Mouse (Mus musculus): ENCODE data around the gene Nfix. TPM values are rescaled to one million over a fixed set of nuclear protein-coding genes. Genes with fewer than 3 reads are reported as not detected.

Gene Nfix
- polyA plus RNA-seq, 1 experiment: 82.8 TPM

DNA sequence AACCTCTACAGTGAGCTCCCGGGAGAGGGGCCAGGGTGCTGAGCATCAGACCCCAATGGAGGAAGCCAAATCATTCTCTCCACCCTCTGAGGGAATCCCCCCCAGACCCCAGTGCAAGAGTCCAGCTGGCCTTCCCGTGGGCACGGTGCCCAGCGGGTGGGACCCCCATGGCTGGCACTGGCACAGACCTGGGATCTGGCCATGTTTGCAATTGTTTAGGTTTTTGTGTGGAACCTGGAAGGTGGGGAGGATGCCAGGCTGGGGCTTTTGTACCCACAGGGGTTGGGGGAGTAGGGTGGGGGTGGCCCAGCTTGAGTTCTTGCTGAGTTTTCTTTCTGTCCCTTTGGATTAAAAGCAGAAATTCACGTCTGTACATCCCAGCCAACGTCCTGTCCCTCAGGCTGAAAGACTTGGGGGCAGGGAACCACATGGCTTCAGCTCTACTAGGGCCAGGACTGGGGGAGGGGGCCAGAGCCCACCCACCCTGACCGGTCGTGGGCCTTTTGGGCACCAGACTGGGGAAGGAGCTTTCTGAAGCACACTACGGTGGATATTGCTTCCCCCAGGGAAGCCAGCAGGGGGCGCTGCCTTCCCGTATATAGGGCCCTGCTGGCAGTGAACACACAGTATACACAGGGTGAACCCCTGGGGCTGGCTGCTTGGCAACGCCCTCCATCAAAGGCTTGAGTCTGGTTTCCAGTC, 91.2 kb downstream of the Nfix start:
- peaks cover 7% of the 10 kb centered on the region; the same call in 1 of the 2 replicates for H3K4me1 ChIP-seq (ENCODE audit: control insufficient read depth, insufficient read depth, low read length)

DNA sequence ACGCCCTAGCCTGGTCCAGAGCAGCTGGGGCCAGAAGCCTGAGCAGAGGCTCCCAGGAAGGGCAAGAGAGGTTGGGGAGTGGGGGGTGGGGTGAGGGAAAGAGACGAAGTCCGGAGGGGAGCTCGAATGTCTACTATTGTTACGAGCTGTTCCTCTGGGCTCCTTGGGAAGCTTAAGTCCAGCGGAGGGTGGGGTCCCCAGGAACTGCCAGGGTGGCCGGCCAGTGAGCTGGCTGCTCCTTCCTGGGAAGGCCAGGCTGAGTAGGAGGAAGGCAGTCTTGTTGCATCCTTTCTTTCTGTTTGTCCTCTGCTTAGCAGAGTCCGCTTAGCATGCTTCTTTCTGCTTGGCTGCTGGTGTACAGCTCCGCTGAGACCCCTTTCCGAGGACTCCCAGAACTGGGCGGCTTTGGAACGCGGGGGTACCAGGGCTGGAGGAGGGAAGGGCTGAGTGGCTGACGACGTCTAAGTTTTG, 92.0 kb downstream of the Nfix start:
- TF ChIP-seq POLR2A (IDR thresholded peaks at IDR 0.05; ENCODE audit: extremely low read depth, insufficient read depth, low read length) (no peak), CTCF (IDR thresholded peaks at IDR 0.05; ENCODE audit: extremely low read depth, insufficient read depth, low read length) (no peak)
- no peak overlapping the region; the same call in 1 of the 2 replicates for H3K27ac ChIP-seq (ENCODE audit: insufficient read depth, low read length)
- H3K4me3 ChIP-seq (ENCODE audit: insufficient read depth, low read length): no peak overlapping the region
- peaks cover 7% of the 10 kb centered on the region; the same call in 1 of the 2 replicates for H3K4me1 ChIP-seq (ENCODE audit: control insufficient read depth, insufficient read depth, low read length)

More for the DNA sequence above, 91.2 kb downstream of the Nfix start:
- H3K27ac ChIP-seq (ENCODE audit: insufficient read depth, low read length): no peak overlapping the region
- H3K4me3 ChIP-seq (ENCODE audit: insufficient read depth, low read length): no peak overlapping the region
- TF ChIP-seq POLR2A (IDR thresholded peaks at IDR 0.05; ENCODE audit: extremely low read depth, insufficient read depth, low read length) (no peak), CTCF (IDR thresholded peaks at IDR 0.05; ENCODE audit: extremely low read depth, insufficient read depth, low read length) (peak; percentile 83)

DNA sequence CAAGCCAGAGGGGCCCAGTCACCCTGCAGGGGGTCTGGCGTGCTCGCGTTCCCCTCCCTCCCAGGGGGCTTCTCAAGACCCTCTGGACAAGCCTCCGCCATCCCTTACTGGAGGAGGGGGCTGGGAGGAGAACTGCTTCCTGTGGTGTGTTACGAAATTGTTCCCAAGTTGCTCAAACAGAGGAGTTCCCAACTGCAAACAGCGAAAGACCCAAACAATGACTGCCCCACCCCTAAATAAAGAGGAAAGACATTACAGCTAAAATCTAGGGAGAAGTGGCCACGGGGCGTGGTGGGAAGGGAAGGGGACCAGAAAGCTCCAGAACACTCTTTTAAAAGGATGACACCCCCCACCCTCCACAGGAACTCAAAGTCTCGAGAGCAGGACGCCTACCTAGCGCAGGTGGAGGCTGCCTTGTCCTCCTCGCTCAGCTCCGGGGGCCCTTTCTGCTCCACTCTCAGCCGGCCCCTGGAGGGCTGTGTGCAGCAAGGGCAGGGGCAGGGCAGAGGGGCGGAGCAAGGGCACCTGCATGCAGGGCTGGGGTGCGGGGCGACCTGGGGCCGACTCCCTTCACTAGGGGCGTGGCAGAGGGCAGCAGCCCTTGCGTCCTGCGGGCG, 92.8 kb downstream of the Nfix start:
- Histone ChIP-seq H3K4me3 (ENCODE audit: insufficient read depth, low read length) (peak overlapping the region; percentile 14; the same call in 1 of the 2 replicates), H3K27ac (ENCODE audit: insufficient read depth, low read length) (peak overlapping the region; percentile 83), H3K4me1 (ENCODE audit: control insufficient read depth, insufficient read depth, low read length) (peaks cover 5% of the 10 kb centered on the region; the same call in 1 of the 2 replicates)
- no peak for TF ChIP-seq CTCF (IDR thresholded peaks at IDR 0.05; ENCODE audit: extremely low read depth, insufficient read depth, low read length)
- no peak for TF ChIP-seq POLR2A (IDR thresholded peaks at IDR 0.05; ENCODE audit: extremely low read depth, insufficient read depth, low read length)

DNA sequence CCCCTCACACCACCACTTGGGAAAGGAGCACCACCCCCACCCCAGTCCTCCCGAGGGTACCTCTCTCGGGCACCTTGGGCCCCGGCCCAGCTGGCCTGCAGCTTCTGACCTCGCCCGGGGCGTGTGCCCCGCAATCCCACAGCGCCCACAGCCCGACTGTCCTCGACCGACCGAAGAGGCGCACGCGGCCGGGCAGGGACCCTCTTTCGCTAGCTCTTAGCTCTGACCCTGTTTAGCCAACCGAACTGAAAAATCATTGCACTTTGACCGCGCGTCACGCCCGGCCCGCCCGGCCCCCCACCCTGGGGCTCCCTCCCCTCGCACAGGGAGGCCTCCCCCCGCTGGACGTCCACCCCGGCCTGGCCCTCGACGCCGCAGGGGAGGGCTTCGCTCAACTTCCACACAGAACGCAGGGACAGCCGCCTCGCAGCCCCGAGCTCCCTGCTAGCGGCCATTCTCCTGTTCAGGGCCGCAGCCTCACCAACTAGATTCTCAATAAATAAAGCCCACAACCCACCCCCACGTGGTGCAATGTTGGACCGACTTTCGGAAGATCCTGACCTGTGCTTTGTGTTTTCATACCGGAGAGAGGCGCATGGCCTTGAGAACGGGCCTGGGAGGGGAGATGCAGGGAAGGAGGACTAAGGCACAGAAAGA, 93.4 kb downstream of the Nfix start:
- Histone ChIP-seq H3K27ac (ENCODE audit: insufficient read depth, low read length) (peak overlapping the region; percentile 83), H3K4me1 (ENCODE audit: control insufficient read depth, insufficient read depth, low read length) (peaks cover 5% of the 10 kb centered on the region; the same call in 1 of the 2 replicates), H3K4me3 (ENCODE audit: insufficient read depth, low read length) (peak overlapping the region; percentile 14; the same call in 1 of the 2 replicates)
- TF ChIP-seq CTCF (IDR thresholded peaks at IDR 0.05; ENCODE audit: extremely low read depth, insufficient read depth, low read length) (no peak), POLR2A (IDR thresholded peaks at IDR 0.05; ENCODE audit: extremely low read depth, insufficient read depth, low read length) (no peak)

- TF ChIP-seq POLR2A (IDR thresholded peaks at IDR 0.05; ENCODE audit: extremely low read depth, insufficient read depth, low read length): no peak
- TF ChIP-seq CTCF (IDR thresholded peaks at IDR 0.05; ENCODE audit: extremely low read depth, insufficient read depth, low read length): no peak
- peaks cover 5% of the 10 kb centered on the region; the same call in 1 of the 2 replicates for H3K4me1 ChIP-seq (ENCODE audit: control insufficient read depth, insufficient read depth, low read length)
- H3K27ac ChIP-seq (ENCODE audit: insufficient read depth, low read length): no peak overlapping the region
- no peak overlapping the region for H3K4me3 ChIP-seq (ENCODE audit: insufficient read depth, low read length)
Measured at GRCm38 (mm10) chr8:84705960-84706359, 94.2 kb downstream of the Nfix start.

GRCm38 (mm10) chr8:84704867-84705831, 95.0 kb downstream of the Nfix start:
- Histone ChIP-seq H3K4me1 (ENCODE audit: control insufficient read depth, insufficient read depth, low read length) (peaks cover 5% of the 10 kb centered on the region; the same call in 1 of the 2 replicates), H3K4me3 (ENCODE audit: insufficient read depth, low read length) (no peak overlapping the region), H3K27ac (ENCODE audit: insufficient read depth, low read length) (no peak overlapping the region)
- no peak for TF ChIP-seq CTCF (IDR thresholded peaks at IDR 0.05; ENCODE audit: extremely low read depth, insufficient read depth, low read length)
- no peak for TF ChIP-seq POLR2A (IDR thresholded peaks at IDR 0.05; ENCODE audit: extremely low read depth, insufficient read depth, low read length)

GRCm38 (mm10) chr8:84704356-84704755, 95.8 kb downstream of the Nfix start:
- peak overlapping the region; percentile 17; the same call in 1 of the 2 replicates for H3K27ac ChIP-seq (ENCODE audit: insufficient read depth, low read length)
- H3K4me3 ChIP-seq (ENCODE audit: insufficient read depth, low read length): no peak overlapping the region
- TF ChIP-seq CTCF (IDR thresholded peaks at IDR 0.05; ENCODE audit: extremely low read depth, insufficient read depth, low read length) (peak; percentile 50), POLR2A (IDR thresholded peaks at IDR 0.05; ENCODE audit: extremely low read depth, insufficient read depth, low read length) (no peak)
- H3K4me1 ChIP-seq (ENCODE audit: control insufficient read depth, insufficient read depth, low read length): peaks cover 3% of the 10 kb centered on the region; the same call in 1 of the 2 replicates

DNA sequence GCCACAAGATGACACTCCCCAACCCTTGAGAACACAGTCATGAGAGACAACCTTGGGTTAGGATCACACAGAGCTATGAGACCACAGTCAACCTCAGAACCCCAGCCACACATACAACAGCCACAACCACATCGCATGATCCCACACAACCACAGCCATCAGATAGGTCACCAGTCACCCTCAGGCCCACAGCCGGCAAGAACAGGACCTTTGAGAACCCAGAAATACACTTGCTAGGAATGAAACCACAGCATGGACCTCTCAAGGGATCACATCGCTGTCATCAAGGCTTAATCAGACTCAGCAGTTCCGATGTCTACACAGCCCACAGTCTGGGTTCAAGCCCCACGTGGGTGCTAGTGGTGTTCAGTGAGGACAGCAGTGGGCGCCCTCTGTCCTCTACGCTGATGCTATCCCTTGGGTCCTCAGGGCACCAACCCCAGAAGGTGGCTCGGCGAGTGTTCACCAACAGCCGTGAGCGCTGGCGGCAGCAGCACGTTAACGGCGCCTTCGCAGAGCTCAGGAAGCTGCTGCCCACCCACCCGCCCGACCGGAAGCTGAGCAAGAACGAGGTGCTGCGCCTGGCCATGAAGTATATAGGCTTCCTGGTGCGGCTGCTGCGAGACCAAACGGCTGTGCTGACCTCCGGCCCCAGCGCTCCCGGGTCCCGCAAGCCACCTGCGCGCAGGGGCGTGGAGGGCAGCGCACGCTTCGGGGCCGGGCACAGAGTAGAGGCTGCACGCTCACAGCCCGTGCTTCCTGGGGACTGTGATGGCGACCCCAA, 96.5 kb downstream of the Nfix start:
- H3K4me1 ChIP-seq (ENCODE audit: control insufficient read depth, insufficient read depth, low read length): 0 out of 2 replicates have a peak, but pooled peaks cover 2% of the 10 kb centered on the region
- no peak overlapping the region for H3K4me3 ChIP-seq (ENCODE audit: insufficient read depth, low read length)
- TF ChIP-seq POLR2A (IDR thresholded peaks at IDR 0.05; ENCODE audit: extremely low read depth, insufficient read depth, low read length) (no peak), CTCF (IDR thresholded peaks at IDR 0.05; ENCODE audit: extremely low read depth, insufficient read depth, low read length) (no peak)
- peak overlapping the region; percentile 17; the same call in 1 of the 2 replicates for H3K27ac ChIP-seq (ENCODE audit: insufficient read depth, low read length)

Measured in cortical plate, adult 2 months (tissue).